Mouse (Mus musculus) NIH3T3 (cell line): ENCODE data around the gene Ctf2.
A peak's percentile ranks its signal among the peaks of the same experiment; 100 is the strongest.

Experiments
- DNase-seq: peaks from one replicate; pipeline ENCODE4 v3.0.0-alpha.2; 2012; ENCODE audit warnings: low read depth

Ctf2 gene

DNA sequence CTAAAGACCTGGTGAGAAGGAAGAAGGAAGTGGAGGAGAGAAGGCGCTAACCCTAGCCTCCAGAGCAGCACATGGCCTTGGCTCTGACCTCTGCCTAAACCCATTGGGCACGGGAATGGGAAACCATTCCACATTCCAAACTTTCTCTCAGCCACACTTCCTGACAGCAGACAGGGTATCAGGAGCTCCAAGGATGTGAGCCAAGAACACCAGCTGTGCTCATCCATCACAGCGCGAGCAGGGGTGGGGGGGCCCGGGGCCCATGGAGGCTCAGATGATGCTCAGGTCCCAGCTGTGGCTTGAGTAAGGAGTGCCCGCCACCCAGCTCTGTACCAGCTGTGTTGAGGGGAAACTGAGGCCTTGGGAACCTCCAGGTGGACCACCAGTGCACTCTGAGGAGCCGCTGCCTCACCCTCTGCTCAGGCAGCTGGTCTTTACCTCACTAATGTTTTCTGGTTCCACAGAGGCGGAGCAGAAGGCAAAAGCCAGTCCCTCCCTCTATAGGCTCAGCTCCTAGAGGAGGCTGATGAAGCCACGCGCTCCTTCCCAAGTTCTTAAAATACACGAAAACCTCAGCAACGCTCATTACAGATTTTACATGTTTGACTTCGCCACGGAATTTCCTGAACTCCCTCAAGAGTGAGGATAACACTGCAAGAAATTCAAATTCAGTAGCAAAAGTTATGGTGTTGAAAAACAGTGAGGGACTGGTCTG is 46.5 kb downstream of the Ctf2 start:
- DNase-seq: no peak

GRCm38 (mm10) chr7:127681888-127682553 is 49.9 kb downstream of the Ctf2 start:
- no peak for DNase-seq

GRCm38 (mm10) chr7:127680541-127680940 is 51.4 kb downstream of the Ctf2 start:
- no peak for DNase-seq

DNA sequence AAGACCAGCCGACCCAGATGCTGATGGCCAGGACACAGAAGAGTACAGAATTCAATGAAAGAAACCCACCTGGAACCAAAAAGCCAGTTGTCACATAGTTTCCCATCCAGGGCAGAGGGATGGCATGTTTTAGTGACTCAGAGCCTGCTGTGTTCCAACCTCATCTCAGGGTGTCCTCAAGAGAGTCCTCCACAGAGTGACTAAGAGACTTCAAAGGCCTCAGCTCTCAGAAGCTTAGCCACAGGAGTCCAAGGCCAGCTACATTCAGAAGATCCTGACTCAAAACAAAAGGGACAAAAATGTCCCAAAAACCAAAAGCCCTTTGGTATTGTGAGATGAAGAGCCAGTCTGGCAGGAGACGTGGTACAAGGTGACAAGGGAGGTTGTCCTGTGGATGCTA is 53.2 kb downstream of the Ctf2 start:
- no peak for DNase-seq

- no peak for DNase-seq
Observed at GRCm38 (mm10) chr7:127677609-127678008, 54.4 kb downstream of the Ctf2 start.

DNA sequence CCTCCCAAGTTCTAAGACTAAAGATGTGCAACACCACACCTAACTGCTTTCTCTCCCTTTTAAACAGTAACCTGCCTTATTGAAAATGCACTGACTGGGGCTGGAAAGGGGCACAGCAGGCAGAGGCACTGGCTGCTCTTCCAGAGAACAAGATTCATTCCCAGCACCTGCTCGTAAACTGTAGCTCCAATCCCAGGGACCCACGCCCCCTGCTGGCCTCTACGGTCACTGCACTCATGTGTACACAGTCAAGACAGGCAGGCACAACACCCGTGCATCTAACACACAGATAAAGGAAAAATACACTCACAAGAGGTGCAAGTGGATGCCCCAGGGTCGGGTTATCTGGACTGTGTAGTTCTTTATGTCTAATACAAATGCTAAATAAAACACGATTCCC is 54.9 kb downstream of the Ctf2 start:
- peak; percentile 52 for DNase-seq

GRCm38 (mm10) chr7:127675391-127675811 is 56.6 kb downstream of the Ctf2 start:
- no peak for DNase-seq

GRCm38 (mm10) chr7:127674977-127675376 is 57.0 kb downstream of the Ctf2 start:
- peak; percentile 94 for DNase-seq

- no peak for DNase-seq
Observed at GRCm38 (mm10) chr7:127672776-127673175, 59.2 kb downstream of the Ctf2 start.

- no peak for DNase-seq
Observed at GRCm38 (mm10) chr7:127671880-127672774, 59.8 kb downstream of the Ctf2 start.
